Mouse (Mus musculus): ENCODE results near the gene Gm17720. TPM values are rescaled to one million over a fixed set of nuclear protein-coding genes. Genes with fewer than 3 reads are reported as not detected.

The Gm17720 gene
- total RNA-seq (2021) (not detected), polyA plus RNA-seq (2012; rRNA removed) (not detected in 2 replicates)
- long read RNA-seq, result 0 reads

GRCm38 (mm10) chr8:110102653-110103052, at the start of gene Gm17720:
TSS of gene Gm17720 (minus strand) at chr8:110102753.
- DNase-seq, result no peak

DNA sequence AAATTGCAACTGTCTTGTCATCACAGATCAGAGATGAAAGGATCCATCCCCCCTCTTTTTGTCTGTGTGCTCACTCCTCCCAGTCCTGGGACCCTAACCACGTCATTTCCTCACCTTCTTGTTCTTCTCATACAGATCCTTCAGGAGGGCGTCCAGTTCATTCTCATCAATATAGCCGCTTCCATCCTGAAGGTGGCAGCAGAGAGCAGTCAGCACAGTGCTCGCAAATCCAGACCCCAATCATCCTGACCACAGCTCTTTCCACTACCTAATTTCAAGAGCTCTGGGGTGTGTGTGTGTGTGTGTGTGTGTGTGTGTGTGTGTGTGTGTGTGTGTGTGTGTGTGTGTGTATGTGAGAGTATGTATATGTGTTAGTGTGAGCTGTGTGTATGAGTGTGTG, 43.0 kb upstream of the Gm17720 start:
- peak; percentile 33 for DNase-seq

GRCm38 (mm10) chr8:110140770-110141169, 38.2 kb upstream of the Gm17720 start:
- no peak for DNase-seq

DNA sequence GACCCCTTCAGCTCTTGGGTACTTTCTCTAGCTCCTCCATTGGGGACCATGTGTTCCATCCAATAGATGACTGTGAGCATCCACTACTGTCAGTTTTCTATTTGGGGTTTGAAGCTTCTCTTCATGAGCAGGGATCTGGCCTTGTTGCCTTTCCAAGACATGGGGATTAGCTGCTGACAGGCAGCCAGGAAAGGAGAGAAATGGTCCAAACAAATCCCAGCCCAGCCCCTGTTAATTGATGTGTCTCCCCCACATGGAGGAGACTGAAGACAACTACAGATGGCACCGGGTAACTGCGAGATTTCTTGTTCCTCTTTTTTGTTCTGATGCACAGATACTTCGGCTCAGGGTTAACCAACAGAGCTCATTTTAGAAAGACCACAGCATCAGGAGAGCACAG, 37.6 kb upstream of the Gm17720 start:
- DNase-seq, result no peak

- no peak for DNase-seq
Observed at GRCm38 (mm10) chr8:110135515-110135914, 33.0 kb upstream of the Gm17720 start.

DNA sequence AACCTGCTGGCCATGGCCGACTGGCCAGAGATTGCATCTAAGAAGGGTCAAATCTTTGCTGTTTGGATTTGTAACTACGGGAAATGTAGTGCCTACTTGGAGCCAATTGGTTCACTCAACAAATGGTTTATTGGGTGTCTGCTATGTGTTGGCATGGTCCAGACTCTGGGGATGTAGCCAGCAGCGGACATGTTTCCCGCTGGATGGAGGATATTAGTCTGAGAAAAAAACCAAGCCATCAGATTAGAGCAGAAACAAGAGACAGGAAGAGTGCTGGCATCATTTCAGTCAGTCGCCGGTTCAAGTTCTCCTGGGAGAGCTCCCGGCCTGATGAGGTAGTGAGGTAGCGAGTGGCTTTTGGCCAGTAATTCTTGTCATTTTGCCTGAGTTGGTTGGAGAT, 31.7 kb upstream of the Gm17720 start:
- no peak for DNase-seq

DNA sequence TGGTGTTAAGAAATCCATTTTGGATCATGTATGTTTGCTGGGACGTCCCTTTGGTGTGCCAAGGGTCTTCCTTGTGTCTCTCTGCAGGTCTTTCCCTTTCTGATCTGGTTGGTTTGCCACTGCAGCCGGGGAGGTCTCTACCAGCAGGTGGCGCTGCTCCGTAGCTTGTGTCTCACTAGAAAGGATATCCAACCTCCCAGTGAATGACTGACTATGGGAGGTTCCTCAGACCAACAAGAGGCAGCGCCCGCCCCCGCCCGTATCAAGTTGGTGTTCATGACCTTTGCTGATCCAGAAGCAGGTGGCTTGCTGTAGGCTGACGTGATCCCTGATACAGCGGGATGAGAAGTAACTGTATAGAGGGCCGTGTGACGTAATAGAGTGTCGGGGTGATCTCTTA, 28.0 kb upstream of the Gm17720 start:
- DNase-seq, result peak; percentile 70

DNA sequence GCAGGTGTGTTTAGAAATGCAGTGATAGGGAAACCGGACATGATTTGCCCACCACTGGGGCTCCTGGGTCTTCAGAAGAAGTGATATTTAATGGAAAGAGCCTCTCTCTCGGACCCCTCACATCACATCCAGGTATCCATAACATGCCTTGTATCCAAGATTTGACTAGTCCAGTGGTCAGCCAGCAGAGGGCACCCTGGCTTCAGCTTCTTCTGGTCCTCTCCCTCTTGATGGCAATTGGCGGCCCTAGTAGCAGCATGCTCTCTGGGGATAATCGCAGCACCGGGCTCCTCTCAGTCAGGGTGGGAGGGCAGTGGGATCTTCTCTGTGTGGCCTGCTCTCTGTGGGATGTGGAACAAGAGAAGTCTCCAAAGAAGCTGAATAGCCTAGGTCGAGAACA, 17.2 kb upstream of the Gm17720 start:
- DNase-seq, result peak; percentile 11

- DNase-seq, result no peak
Observed at GRCm38 (mm10) chr8:110101676-110102075, 877 bp downstream of the Gm17720 start.

GRCm38 (mm10) chr8:110100907-110101306, 1.6 kb downstream of the Gm17720 start, which contains the start of gene Gm21964:
TSS of gene Gm21964 (plus strand) at chr8:110101207.
- no peak for DNase-seq

GRCm38 (mm10) chr8:110091869-110092268, 10.7 kb downstream of the Gm17720 start:
- DNase-seq, result peak; percentile 17

DNA sequence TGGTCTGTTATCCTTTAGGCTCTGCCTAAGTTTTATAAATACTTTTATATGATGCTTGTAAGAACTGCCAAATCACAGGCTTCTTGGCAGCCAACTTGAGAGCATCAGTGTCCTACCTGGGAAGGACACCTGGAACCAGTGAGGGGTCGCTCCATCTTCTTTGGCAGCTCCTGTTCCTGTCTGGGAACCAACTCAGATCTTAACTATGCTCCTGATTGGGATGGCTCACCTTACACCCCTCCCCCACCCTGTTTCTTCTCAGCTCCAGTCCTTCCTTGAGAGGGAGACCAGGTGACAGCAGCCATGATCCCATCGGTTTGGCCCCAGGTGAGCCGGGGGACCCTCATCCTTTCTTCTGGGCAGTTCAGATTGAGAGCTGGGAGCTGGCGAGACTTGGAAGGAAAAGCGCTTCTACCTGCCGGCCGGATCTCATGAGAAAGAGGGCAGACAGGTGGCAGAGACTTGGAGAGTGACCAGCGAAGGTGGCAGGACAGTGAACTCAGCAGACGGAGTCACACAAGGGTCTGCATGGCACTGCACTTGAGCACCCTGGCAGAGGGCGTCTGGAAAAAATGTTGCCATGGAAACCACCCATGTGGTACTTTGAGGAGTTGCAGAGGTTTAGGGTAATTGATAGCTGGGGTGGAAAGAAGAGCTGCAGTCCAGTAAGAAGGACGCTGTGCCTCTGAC, 20.0 kb downstream of the Gm17720 start:
- DNase-seq, result no peak

DNA sequence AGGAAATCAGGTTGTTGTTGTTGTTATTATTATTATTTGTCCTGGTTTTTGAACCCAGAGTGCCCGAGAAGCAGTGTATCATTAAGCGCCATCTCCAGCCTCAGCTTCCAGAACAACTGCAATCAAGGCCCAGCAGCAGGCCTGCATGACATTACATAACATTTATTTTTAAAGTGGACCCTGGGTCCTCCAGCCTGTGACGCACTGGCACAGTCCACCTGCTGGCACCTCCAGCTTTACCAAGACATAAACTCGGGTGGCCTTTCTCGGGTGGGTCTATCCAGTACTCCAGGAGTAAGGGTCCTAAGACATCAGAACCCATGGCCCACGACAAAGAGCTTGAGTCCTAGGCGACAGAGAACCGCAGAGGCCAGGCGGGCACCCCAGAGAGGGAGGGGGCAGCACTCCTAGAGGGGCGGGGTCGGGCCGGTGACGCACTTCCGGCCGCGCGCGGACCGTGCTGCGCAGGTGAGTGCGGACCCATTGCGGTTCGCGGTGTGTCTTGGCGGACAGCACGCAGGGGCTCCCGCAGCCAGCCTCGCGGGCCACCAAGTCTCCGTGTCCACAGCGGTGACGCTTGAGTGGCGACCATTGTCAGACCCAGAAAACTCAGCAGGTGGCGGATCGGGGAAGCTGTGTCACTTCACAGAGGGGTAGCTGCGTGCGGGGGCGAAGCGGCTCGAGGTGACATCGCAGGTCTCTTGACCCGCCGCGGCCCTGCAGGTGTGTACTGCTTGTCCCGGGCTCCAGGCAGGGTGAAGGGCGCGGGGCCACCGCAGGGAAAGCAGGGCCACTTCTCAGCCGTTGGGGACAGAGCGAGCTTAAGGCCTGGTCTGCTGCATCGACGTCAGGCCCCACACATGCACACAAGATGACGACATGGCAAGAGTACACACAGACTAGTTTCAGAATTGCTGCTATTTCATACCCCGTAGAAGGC, 23.0 kb downstream of the Gm17720 start, which contains the start of gene Zfp612:
TSS of gene Zfp612 (plus strand) at position 465 of the 940 bp plus-strand sequence.
- peak; percentile 79 for DNase-seq

- DNase-seq, result no peak
Observed at GRCm38 (mm10) chr8:110074496-110074895, 28.1 kb downstream of the Gm17720 start.

DNA sequence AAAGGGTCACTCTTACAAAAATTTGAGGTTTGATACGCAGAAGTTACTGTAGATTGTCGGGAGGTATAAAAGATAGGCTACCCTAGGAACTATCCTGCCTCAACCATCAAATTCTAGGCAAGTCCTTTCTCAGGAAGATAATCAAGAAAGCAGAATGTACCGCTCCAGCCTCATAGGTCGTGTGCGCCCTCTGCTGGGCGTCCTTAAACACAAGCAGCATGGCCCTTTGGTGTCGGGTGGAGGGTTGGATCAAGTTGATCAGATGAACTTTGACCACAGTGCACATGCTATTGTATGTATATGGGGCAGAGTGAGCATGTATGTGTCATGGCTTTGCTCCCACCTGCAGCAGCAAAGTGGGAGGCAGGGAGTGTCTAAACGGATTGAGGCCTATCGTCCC, 31.0 kb downstream of the Gm17720 start:
- DNase-seq, result peak; percentile 54

DNA sequence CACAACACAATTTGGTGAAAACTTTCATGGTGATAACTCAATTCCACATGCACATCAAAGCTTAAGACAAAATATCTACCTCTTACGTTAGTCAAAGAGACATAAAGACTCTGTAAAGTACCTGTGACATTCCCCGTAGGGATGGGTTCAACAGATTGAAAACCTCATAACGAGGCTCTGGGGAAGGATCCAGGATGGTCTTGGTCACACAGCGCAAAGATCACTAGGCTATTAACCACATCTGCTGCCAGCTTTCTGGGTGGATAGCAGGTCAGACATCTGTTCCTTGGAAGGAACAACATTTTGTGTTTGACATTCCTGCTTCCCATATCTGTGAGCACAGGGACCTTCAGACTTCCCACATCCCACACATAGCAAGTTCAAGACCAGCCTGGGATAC, 32.8 kb downstream of the Gm17720 start:
- peak; percentile 13 for DNase-seq

DNA sequence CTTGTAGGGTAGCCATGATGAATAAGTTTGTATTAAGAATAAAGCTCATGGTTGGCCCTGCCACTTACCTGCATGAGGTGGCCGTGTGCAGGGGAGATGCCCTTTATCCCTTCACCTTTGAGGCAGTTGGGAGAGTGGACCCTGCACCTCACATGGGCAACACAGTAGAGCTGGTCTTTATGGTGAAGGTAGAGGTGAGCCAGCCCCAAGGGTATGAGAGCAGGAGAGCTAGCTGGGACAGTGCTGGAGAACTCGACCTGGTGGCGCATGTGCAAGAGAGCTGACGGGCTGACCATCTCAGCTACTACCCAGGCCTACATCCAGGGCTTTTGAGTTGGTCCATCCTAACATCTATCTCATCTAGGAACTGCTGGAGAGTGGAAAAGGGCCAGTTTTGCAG, 36.9 kb downstream of the Gm17720 start:
- no peak for DNase-seq

DNA sequence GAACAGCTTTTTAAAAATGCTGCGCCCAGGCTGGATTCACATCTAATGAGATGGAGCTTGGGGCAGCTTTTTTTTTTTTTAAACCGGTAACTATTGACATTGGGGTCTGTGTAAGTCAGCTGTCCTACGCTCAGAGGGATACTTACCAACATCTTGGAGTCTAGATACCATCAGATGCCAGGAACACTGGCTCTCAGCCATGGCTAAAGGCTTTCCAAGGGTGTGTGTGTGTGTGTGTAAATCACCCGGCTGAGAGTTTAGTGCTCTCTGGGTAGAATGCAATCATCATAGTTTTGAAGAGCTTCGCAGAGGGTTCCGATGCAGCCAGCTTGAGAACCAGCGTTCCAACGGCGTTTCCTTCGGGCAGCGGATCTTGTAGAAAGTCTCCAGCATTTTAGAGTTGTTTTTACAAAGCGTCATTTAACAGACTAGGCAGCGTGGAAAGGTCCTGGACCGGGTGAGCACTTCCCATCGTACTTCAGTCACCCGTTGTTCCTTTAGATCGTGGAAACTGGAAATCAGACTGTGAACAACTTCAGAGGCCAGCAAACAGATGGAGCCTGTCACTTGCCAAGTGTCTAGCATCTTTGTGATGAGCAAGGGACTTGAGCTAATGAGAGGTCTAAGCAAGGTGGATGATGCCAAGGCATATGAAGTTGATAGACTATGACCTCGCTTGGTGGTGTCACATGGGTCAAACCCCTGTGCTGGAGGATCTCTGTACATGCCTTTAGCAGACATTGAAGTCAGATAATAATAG, 37.8 kb downstream of the Gm17720 start:
- no peak for DNase-seq

- DNase-seq, result no peak
Observed at GRCm38 (mm10) chr8:110064161-110064560, 38.4 kb downstream of the Gm17720 start.

- no peak for DNase-seq
Observed at GRCm38 (mm10) chr8:110058207-110058606, 44.3 kb downstream of the Gm17720 start.

GRCm38 (mm10) chr8:110051208-110051607, 51.3 kb downstream of the Gm17720 start:
- DNase-seq, result no peak

DNA sequence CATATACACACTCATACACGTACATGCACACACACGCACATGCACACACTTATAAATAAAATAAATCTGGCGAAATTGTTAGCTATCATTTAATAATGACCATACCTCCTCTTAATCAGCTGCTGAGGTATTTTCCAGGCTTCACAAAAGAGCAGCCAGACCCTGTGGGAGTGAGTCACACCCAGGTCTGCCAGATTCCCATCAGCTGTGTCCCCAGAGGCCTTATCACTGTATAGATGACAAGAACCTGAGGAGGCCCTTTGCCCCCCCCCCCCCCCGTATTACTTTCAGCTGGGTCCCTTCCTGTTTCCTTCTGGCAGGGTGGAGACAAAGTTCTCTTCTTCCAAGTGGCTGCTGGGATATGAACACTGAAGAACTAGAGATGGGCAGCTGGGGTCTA, 62.0 kb downstream of the Gm17720 start:
- no peak for DNase-seq
